Mouse (Mus musculus) heart, embryonic 10.5 days (tissue): ENCODE results near the gene Trim59. TPM values are rescaled to one million over a fixed set of nuclear protein-coding genes. Genes with fewer than 3 reads are reported as not detected.

Experiments used
- DNase-seq: peaks from one replicate; pipeline ENCODE4 v3.0.0-alpha.2; 2017; ENCODE audit warnings: low spot score
- H3K27ac ChIP-seq: fragments of 300-500 bp; sonication (generic); 2 replicates; pipeline ENCODE4 v1.5.1; 2016; ENCODE audit warnings: mild to moderate bottlenecking
- H3K27me3 ChIP-seq: fragments of 300-500 bp; sonication (generic); 2 replicates; pipeline ENCODE4 v1.6.1; 2016; ENCODE audit warnings: mild to moderate bottlenecking; ENCODE audit not compliant: poor library complexity, insufficient read depth, severe bottlenecking
- H3K36me3 ChIP-seq: fragments of 300-500 bp; sonication (generic); 2 replicates; pipeline ENCODE4 v1.6.1; 2016; ENCODE audit warnings: mild to moderate bottlenecking, moderate library complexity
- H3K4me1 ChIP-seq: fragments of 300-500 bp; sonication (generic); 2 replicates; pipeline ENCODE4 v1.6.1; 2016; ENCODE audit warnings: mild to moderate bottlenecking
- H3K4me3 ChIP-seq: fragments of 300-500 bp; sonication (generic); 2 replicates; pipeline ENCODE4 v1.5.1; 2016; ENCODE audit warnings: mild to moderate bottlenecking, moderate library complexity
- H3K9me3 ChIP-seq: fragments of 300-500 bp; sonication (generic); 2 replicates; pipeline ENCODE4 v1.6.1; 2016; ENCODE audit warnings: mild to moderate bottlenecking, moderate library complexity
- WGBS: fragments of 180-500 bp; shearing (Covaris S2); methylation state at CpG from one replicate; pipeline ENCODE4 v1.1.7; 2016; 5-methylcytosine and 5-hydroxymethylcytosine counted together
- microRNA counts: library from miRNA; unstranded; fragments of <30 nt; microRNA quantifications from one replicate; lab custom pipeline; 2017
- microRNA-seq: library from miRNA; unstranded; fragments of <30 nt; microRNA quantifications from one replicate; pipeline ENCODE4, GENCODE M21; 2017
- polyA plus RNA-seq: library from polyadenylated mRNA; unstranded; fragments of >200 nt; fragmentation: Nextera tagmentation; extraction: Ambion mirVana; gene quantifications from 2 replicates; pipeline ENCODE4 v1.2.1, GENCODE M21; 2016

Gene Trim59
- polyA plus RNA-seq, 1 experiment from 2014 or later = 122 TPM

DNA sequence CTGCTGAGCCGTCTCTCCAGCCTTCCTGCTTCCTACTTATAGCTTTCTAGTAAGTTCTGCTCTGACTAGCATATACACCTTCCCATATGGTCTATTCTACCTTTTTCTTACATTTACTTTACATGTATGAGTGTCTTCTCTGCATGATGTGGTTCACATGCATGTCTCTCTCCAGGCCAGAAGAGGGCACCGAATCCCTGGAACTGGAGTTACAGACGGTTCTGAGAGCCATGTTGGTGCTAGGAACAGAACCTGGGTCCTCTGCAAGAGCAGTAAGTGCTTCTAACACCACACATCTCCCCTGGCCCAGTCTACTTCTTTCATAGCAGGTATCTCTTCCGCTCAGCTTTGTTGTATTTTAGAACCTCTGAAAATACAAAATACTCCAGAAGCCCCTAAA lies 41.8 kb downstream of the Trim59 start:
- Histone ChIP-seq H3K36me3 (peaks cover 3% of the 10 kb centered on the region; the same call in 1 of the 2 replicates), H3K4me1 (peaks cover 6% of the 10 kb centered on the region; the same call in 1 of the 2 replicates), H3K4me3 (no peak overlapping the region), H3K27me3 (no peaks in the 10 kb centered on the region), H3K27ac (no peak overlapping the region), H3K9me3 (no peaks in the 10 kb centered on the region)
- DNase-seq = no peak
- 83% methylated on average over 4 of the region's 4 CpGs for WGBS

DNA sequence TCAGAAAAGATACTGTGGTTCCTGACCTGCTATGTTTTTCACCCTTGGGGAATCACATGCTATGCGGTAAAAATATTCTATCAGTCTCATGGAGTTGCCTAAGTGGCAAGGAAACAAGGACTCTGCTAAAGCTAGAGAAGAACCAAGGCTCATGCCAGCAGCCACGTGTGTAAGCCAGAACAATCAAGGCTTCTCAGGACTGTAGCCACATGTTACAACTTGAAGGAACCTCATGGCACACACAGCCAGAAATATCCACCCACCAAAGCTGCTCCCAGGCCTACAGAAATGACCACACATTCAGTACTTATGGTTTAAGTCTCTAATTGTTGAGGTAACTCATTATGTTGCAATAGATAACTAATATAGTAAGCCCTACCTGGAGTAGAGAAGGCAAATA lies 58.0 kb downstream of the Trim59 start:
- 87% methylated on average over 2 of the region's 2 CpGs for WGBS
- Histone ChIP-seq H3K27me3 (no peaks in the 10 kb centered on the region), H3K27ac (no peak overlapping the region), H3K9me3 (no peaks in the 10 kb centered on the region), H3K36me3 (peaks cover 6% of the 10 kb centered on the region), H3K4me3 (no peak overlapping the region), H3K4me1 (no peaks in the 10 kb centered on the region)
- no peak for DNase-seq

MicroRNAs within 50 kb of the gene (microRNA counts, 519-probe panel; counts per million panel counts)
- 8,870 counts per million, percentile 93 among the panel's probes with 10 or more counts for microRNA mmu-miR-15b (lab: Ali Mortazavi, UCI)

Small RNA genes within 50 kb of the gene (microRNA-seq; reads per million reads assigned to microRNA genes)
- gene Mir15b (1,425 reads per million, percentile 82 among the genes with 10 or more reads in this experiment), gene Mir16-2 (453 reads per million, percentile 70 among the genes with 10 or more reads in this experiment)

Other genes starting within 250 kb of the Trim59 start
- gene 1110032F04Rik, start 175.2 kb downstream of the Trim59 start, polyA plus RNA-seq = 6.2 and 6.5 TPM in 2 replicates
- gene Ift80, start 40.2 kb downstream of the Trim59 start, polyA plus RNA-seq = 8.1 and 9.6 TPM in 2 replicates
- gene Smc4, start 40.0 kb downstream of the Trim59 start, polyA plus RNA-seq = 156 and 161 TPM in 2 replicates
- 26.3 and 34.8 TPM in 2 replicates for gene Kpna4, start 82.4 kb upstream of the Trim59 start, polyA plus RNA-seq
- gene Arl14, start 177.7 kb upstream of the Trim59 start, polyA plus RNA-seq = not detected in 2 replicates